Mouse (Mus musculus) small intestine, adult 2 months (tissue): ENCODE data around the gene Pdss2.

Experiments
- CTCF ChIP-seq: fragments of 200-500 bp; IDR thresholded peaks from 2 replicates; pipeline ENCODE4 v1.5.1; 2012; ENCODE audit warnings: low read depth, mild to moderate bottlenecking, control low read depth, inconsistent platforms, low read length, moderate library complexity, mixed read lengths; ENCODE audit not compliant: insufficient replicate concordance, insufficient read length; ENCODE audit errors: extremely low read depth
- POLR2A ChIP-seq: fragments of 200-500 bp; IDR thresholded peaks from 2 replicates; pipeline ENCODE4 v1.6.1; 2012; ENCODE audit warnings: low read depth, mild to moderate bottlenecking, control low read depth, inconsistent platforms, low read length, moderate library complexity

- TF ChIP-seq CTCF (no peak), POLR2A (no peak)
These were observed 48.7 kb upstream of the Pdss2 start for GRCm38 (mm10) chr10:43172554-43172953.
